Comparison of ENCODE assay signal across 18 mouse cellular contexts in the genomic region with DNA sequence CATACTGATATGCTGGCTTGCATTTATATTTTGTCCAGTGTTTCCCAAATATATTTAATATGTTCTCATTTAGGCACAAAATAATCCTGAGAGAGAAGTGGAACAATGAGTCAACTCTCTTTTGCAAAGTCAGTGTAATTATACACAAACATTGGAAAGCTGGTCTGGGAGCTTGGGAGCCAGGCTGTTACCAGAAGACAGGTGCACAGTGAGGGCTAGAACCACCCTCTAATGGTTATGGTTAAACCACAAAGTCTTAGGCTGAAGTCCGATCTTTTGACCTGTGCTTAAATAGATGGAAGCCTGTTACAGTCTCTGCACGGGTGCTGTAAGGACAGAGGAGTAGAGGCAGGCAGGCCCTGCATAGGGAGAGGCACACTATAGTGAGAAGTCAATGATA.
A peak's percentile ranks its signal among the peaks of the same experiment; 100 is the strongest.
DNase-seq lines count a peak whose midpoint lies in the region; ATAC-seq and TF ChIP-seq lines count a peak whose summit lies in the region.
"Had no signal": no experiment of that assay in that cellular context is flagged by ENCODE, and none has a peak within 500 bp of the region (broad histone marks: within the 10 kb centered on the region; RNA-seq: fewer than 3 reads in every experiment).

No protein-coding gene starts in this region.

- no peak for DNase-seq in layer of hippocampus, postnatal 10 days (ENCODE audit: low spot score in 2 of 2)
- DNase-seq: adrenal gland, adult 8-10 months; adrenal gland, postnatal 10 days; adrenal gland, postnatal 14 days; adrenal gland, postnatal 25 days; B cell, adult 2 months; cerebellum, adult 11 months; cerebellum, adult 11-12 months; cerebellum, adult 18-20 months; cerebellum, adult 2 months had no signal

- ATAC-seq in granulocyte monocyte progenitor cell, adult 5-6 weeks (replicated peaks; ENCODE audit: poor library complexity, severe bottlenecking) = no peak
- ATAC-seq: activated CD4-positive, CD25-positive, alpha-beta regulatory T cell, adult 4 months; CD4-positive, CD25-positive, alpha-beta regulatory T cell, adult 4 months had no signal

- no peaks in the 10 kb centered on the region for H3K79me3 ChIP-seq in C2C12 (ENCODE audit: low read depth)

- H3ac ChIP-seq in C2C12 (ENCODE audit: control insufficient read depth, insufficient read length, low read depth) (no peak overlapping the region), myocyte (ENCODE audit: control insufficient read depth, insufficient read length) (no peak overlapping the region)

- H3K27me3 ChIP-seq in C2C12 (ENCODE audit: control insufficient read depth, insufficient read depth, insufficient read length) (no peaks in the 10 kb centered on the region), myocyte (ENCODE audit: control insufficient read depth, insufficient read depth, insufficient read length) (no peaks in the 10 kb centered on the region)
- H3K27me3 ChIP-seq: CH12.LX, Patski had no signal

- H3K79me2 ChIP-seq in C2C12 (ENCODE audit: control insufficient read depth, insufficient read depth) (no peaks in the 10 kb centered on the region), myocyte (ENCODE audit: control insufficient read depth, insufficient read depth) (no peaks in the 10 kb centered on the region)

- no peaks in the 10 kb centered on the region for H3K36me3 ChIP-seq in C2C12 (ENCODE audit: control insufficient read depth, insufficient read depth)
- no peaks in the 10 kb centered on the region for H3K36me3 ChIP-seq in myocyte (ENCODE audit: control insufficient read depth, insufficient read depth)
- H3K36me3 ChIP-seq: G1E had no signal

- H3K4me3 ChIP-seq in C2C12 (ENCODE audit: insufficient read depth, poor library complexity, severe bottlenecking) (no peak overlapping the region), myocyte (no peak overlapping the region)

- TF ChIP-seq POLR2A in myocyte (IDR thresholded peaks at IDR 0.05; ENCODE audit: insufficient read length, low read depth) = no peak

- peak overlapping the region; percentile 60 for H3K4me2 ChIP-seq in myocyte (ENCODE audit: low read depth)

- TF ChIP-seq CTCF in C2C12 (IDR thresholded peaks at IDR 0.05; ENCODE audit: control insufficient read depth, insufficient read depth, insufficient read length) = no peak

TF ChIP-seq in C2C12, 6 proteins besides CTCF, POLR2A, EP300 and RAD21:
- TF ChIP-seq CEBPB (IDR thresholded peaks at IDR 0.05; ENCODE audit: low read depth) (no peak), MYOD1 (IDR thresholded peaks at IDR 0.05; ENCODE audit: control insufficient read depth, insufficient read length, low read depth) (peak; percentile 96), USF1 (IDR thresholded peaks at IDR 0.05; ENCODE audit: low read depth) (no peak)

TF ChIP-seq in myocyte, 11 proteins besides CTCF, POLR2A, EP300 and RAD21:
- TF ChIP-seq MYOG (IDR thresholded peaks at IDR 0.05; ENCODE audit: control insufficient read depth in 1 of 3, insufficient read depth in 1 of 3, insufficient read length in 2 of 3, low read depth in 2 of 3) (peak in 2 of 3 experiments; percentile 67 to 95), POLR2AphosphoS2 (IDR thresholded peaks at IDR 0.05; ENCODE audit: insufficient read length, low read depth) (no peak), MYOD1 (IDR thresholded peaks at IDR 0.05; ENCODE audit: control insufficient read depth in 1 of 3, insufficient read length in 2 of 3, low read depth in 2 of 3) (peak; percentile 77 to 91 (median 91)), MAX (IDR thresholded peaks at IDR 0.05; ENCODE audit: low read depth) (no peak), CEBPB (IDR thresholded peaks at IDR 0.05; ENCODE audit: insufficient read depth, poor library complexity, severe bottlenecking) (no peak), SRF (IDR thresholded peaks at IDR 0.05; ENCODE audit: control insufficient read depth, insufficient read length, low read depth) (no peak), USF1 (IDR thresholded peaks at IDR 0.05; ENCODE audit: low read depth) (no peak), E2F4 (IDR thresholded peaks at IDR 0.05; ENCODE audit: insufficient read depth) (no peak), TCF3 (IDR thresholded peaks at IDR 0.05; ENCODE audit: insufficient read length, low read depth) (peak; percentile 17), TCF12 (IDR thresholded peaks at IDR 0.05; ENCODE audit: insufficient read depth, poor library complexity, severe bottlenecking) (peak; percentile 86), REST (IDR thresholded peaks at IDR 0.05; ENCODE audit: insufficient read depth, insufficient read length) (no peak)
